Mouse (Mus musculus) heart, postnatal 14 days (tissue): ENCODE data around the gene Trim62. TPM values are rescaled to one million over a fixed set of nuclear protein-coding genes. Genes with fewer than 3 reads are reported as not detected.

Experiments
- DNase-seq, 2 experiments: peaks; one replicate each; pipeline ENCODE4 v3.0.0; 2021 to 2022
- intact Hi-C: fragments of 180-260 bp; cut with DNase I; formaldehyde crosslinking; loops from one replicate; pipeline ENCODE4 v1.15.1; 2025
- total RNA-seq, 2 experiments: library from RNA; stranded (reverse); gene quantifications; 2 replicates each; pipeline ENCODE4 v1.2.3; 2021

The Trim62 gene
- total RNA-seq, 2 experiments from 2014 or later: 2.0 to 2.2 TPM

DNA sequence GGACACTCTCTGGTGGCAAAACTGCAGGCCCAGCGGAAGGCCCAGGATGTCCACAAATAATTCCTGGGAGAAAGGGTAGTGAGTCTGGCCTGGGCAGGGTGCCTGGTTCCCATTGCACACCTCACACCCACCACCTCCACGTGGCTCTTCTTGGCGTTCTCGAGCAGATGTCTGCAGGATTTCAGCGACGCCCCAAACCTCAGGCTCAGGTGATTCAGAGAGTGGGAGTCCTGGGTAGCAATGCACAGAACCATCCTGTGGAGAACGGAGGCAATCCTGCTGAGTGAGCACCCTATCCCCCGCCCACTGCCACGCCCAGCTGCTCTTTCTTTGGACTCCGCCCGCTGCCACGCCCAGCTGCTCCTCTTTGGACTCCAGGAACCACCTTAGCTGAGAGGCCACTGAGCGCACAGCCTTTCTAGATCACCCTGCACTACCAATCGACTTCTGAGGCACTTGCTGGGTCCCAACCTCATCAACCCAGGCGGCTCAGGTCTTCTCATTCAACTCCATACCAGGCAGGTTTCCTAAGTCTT lies 66.2 kb downstream of the Trim62 start:
- intact Hi-C loops: no loop called here
- no peak for DNase-seq

DNA sequence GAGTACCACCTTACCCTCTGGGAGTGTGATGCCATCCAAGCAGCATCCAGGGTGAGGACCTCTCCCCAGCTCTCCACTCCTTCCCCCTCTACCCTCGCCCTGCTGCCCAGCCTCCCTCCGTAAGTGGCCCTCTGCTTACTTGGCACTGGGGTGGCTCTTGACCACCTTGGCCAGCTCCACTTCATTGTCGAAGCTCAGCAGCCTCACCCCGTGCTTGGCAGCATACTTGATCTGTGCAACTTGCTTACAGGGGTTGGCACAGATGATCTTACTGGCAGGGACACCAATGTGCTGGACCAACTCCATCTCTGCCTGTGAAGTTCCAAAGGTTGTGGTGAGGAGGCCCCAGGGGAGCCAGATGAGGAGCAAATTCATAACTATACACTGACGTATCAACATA lies 67.1 kb downstream of the Trim62 start:
- DNase-seq: peak; percentile 31 to 55
- intact Hi-C loops: no loop called here

DNA sequence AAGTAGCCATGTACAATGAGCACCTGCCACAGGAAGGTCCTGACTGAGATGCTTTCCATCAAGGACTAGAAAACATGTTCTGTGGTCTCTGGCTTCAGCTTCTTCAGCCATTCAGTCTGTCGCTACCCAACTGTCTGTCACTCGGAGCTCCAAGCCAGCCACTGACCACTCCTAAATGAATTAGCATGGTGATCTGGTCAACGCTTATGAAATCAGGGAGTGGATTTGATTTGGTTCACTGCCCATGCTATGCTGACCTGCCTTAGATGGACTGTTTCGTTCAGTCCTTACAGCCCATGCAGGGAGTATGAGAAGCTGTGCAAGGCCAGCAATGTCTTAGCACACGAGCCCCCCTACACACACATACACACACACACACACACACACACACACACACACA lies 70.5 kb downstream of the Trim62 start:
- intact Hi-C loops: no loop called here
- no peak for DNase-seq

DNA sequence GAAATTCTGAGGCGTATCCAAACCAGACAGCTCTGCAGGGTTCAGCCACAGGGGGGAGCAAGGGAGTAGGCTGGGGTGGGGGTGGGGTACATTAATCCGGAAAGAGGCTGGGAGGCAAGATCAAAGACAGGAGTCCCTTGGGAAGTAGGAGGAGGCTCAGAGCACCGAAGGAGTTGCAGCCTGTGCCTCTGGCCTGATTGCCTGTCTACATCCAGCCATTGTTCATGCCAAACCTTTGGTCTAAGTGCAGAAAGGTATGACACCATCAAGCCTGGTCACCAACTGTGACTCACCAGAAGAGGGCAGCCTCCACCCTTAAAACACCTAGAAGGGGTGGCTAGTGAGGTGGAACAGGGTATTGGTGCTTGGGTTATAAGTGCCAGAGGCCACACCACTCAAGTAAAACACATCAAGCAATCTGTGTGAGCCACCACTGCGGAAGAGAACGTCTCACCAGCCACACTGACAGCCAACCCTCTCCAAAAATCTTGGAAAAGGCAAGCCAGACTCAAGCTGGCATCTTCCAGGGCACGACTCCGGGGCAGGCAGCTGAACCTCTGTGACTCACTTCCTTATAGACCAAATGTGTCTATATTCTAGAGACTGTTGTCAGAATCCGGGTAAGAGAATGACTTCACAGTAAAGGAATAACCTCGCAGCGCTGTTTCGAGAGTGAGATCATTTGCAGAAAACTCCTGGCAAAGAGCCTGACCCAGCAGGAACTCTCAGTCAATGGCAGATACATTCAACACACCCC lies 74.0 kb downstream of the Trim62 start:
- intact Hi-C loops: no loop called here

DNA sequence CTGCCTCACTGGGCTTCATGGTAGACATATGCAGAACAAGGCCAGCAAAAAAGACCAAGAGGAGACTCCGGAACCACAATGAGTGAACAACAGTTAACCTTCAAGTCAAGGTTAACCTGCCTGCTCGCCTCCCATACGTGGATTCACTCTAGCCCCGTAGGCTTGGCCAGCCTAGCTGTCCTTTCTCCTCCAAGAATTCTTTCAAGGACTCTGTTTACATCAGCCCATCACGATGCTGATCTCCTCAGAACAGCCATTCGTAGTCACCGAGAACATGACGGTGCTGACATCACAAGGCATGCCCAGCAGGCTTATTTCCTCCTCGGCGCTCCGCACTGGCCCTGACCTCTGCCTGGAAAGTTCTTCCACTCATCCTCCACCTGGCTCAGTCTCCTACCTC lies 74.8 kb downstream of the Trim62 start:
- intact Hi-C loops: no loop called here
- no peak for DNase-seq

More for the DNA sequence above, 74.0 kb downstream of the Trim62 start:
- DNase-seq: peak; percentile 34 to 51

DNA sequence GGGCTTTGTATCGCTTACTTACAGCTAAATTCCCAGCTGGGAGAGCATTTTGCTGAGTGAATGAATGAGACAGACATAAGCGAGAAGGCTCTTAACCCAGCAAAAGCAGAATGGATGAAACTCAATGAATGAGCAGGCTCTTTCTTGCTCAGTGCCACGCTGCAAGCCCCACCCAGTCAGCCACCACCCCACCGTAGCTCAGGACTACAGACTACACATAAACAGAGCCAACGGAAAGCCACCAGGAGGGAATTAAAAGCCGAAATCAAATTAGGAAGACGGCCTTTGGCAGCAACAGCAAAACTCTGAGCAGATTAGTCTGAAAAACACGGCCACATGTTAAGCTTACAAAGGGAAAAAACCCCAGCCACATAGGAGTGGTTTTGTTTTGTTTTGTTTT lies 75.5 kb downstream of the Trim62 start:
- no peak for DNase-seq
- intact Hi-C loops: no loop called here

DNA sequence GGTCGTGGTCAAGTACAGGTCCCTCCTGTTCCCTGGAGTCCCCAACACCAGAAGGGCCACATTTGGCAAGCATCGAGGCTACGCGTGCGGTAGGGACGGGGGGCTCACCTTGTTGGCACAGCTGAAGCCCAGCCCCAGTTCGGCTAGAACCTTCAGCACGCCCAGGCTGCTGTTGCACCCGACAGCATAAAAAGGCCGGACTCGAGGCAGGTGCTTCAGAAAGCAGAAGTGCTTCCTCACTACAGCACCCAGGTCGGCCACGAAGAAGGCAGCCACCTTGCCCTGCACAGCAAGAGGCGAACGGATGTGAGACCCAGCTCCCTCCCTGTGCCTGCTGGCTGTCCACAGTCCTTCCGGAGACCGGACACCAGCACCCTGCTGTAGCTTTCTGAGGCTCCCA lies 76.3 kb downstream of the Trim62 start:
- intact Hi-C loops: no loop called here
- DNase-seq: no peak

Other genes with a start within 250 kb of the Trim62 start
- gene Phc2, start 228.9 kb upstream of the Trim62 start, total RNA-seq: 10 to 100 TPM; 51.0 to 55.5 TPM
- under 1 TPM; 0.20 to 0.33 TPM for gene A3galt2, start 128.2 kb upstream of the Trim62 start, total RNA-seq
- 10 to 100 TPM; 16.3 to 17.7 TPM for gene Zfp362, start 77.5 kb upstream of the Trim62 start, total RNA-seq
- 1 to 10 TPM; 2.5 to 3.2 TPM for gene Azin2, start 78.9 kb downstream of the Trim62 start, total RNA-seq
- gene Ak2, start 108.4 kb downstream of the Trim62 start, total RNA-seq: 10 to 100 TPM; 66.0 to 66.7 TPM
- gene Rnf19b, start 174.7 kb downstream of the Trim62 start, total RNA-seq: 10 to 100 TPM; 19.5 to 19.6 TPM
- not detected for gene Tmem54, start 222.0 kb downstream of the Trim62 start, total RNA-seq
- gene Hpca, start 238.5 kb downstream of the Trim62 start, total RNA-seq: under 1 TPM in 1 of 2 experiments, not detected in 1; 0.41 TPM